Mouse (Mus musculus): ENCODE data around the gene Il33. TPM values are rescaled to one million over a fixed set of nuclear protein-coding genes. Genes with fewer than 3 reads are reported as not detected.

The Il33 gene
- polyA plus RNA-seq, 1 experiment from 2014 or later = 14.7 TPM

Other genes with a start within 250 kb of the Il33 start
- not detected in 2 replicates for gene Mlana, start 227.3 kb upstream of the Il33 start, polyA plus RNA-seq (2015; fragmentation: Nextera tagmentation; extraction: Ambion mirVana)
- gene 9930021J03Rik, start 119.1 kb upstream of the Il33 start, polyA plus RNA-seq (2015; fragmentation: Nextera tagmentation; extraction: Ambion mirVana) = 4.7 and 5.2 TPM in 2 replicates
- 14.4 and 15.7 TPM in 2 replicates for gene Ranbp6, start 112.1 kb upstream of the Il33 start, polyA plus RNA-seq (2015; fragmentation: Nextera tagmentation; extraction: Ambion mirVana)
- gene Trpd52l3, start 78.7 kb downstream of the Il33 start, polyA plus RNA-seq (2015; fragmentation: Nextera tagmentation; extraction: Ambion mirVana) = not detected in 2 replicates
- 62.5 and 64.9 TPM in 2 replicates for gene Uhrf2, start 105.4 kb downstream of the Il33 start, polyA plus RNA-seq (2015; fragmentation: Nextera tagmentation; extraction: Ambion mirVana)